Mouse (Mus musculus) hindbrain, embryonic 13.5 days (tissue): ENCODE measurements at regions not wholly inside any gene's neighbourhood (a gene's known extent, or its start where the extent isn't known, plus 50 kb on each side); places are given as distances from the start of the nearest gene placed in this dataset.

Source experiments
- ATAC-seq: fragments of 200-750 bp; cut with Nextera tagmentation; 2 replicates; pipeline ENCODE4 v1.8.0; 2017; ENCODE audit warnings: moderate TSS enrichment; ENCODE audit not compliant: low FRiP score
- H3K27ac ChIP-seq: fragments of 300-500 bp; sonication (generic); 2 replicates; pipeline ENCODE4 v1.5.1; 2015; ENCODE audit warnings: inconsistent platforms, mild to moderate bottlenecking, moderate library complexity
- H3K27me3 ChIP-seq: fragments of 300-500 bp; sonication (generic); 2 replicates; pipeline ENCODE4 v1.6.1; 2015; ENCODE audit warnings: mild to moderate bottlenecking, inconsistent platforms
- H3K36me3 ChIP-seq: fragments of 300-500 bp; sonication (generic); 2 replicates; pipeline ENCODE4 v1.6.1; 2015; ENCODE audit warnings: mild to moderate bottlenecking, inconsistent platforms
- H3K4me1 ChIP-seq: fragments of 300-500 bp; sonication (generic); replicated peaks from 2 replicates; pipeline ENCODE4 v1.6.1; 2015; ENCODE audit warnings: inconsistent platforms
- H3K4me2 ChIP-seq: fragments of 300-500 bp; sonication (generic); 2 replicates; pipeline ENCODE4 v1.6.1; 2015; ENCODE audit warnings: inconsistent platforms, mild to moderate bottlenecking, moderate library complexity
- H3K4me3 ChIP-seq: fragments of 300-500 bp; sonication (generic); 2 replicates; pipeline ENCODE4 v1.5.1; 2015; ENCODE audit warnings: mild to moderate bottlenecking, inconsistent platforms
- H3K9ac ChIP-seq: fragments of 300-500 bp; sonication (generic); 2 replicates; pipeline ENCODE4 v1.6.1; 2015; ENCODE audit warnings: mild to moderate bottlenecking, inconsistent platforms
- H3K9me3 ChIP-seq: fragments of 300-500 bp; sonication (generic); 2 replicates; pipeline ENCODE4 v1.6.1; 2016; ENCODE audit warnings: inconsistent platforms
- WGBS: fragments of 180-500 bp; shearing (Covaris S2); methylation state at CpG from one replicate; pipeline ENCODE4 v1.1.7; 2015; 5-methylcytosine and 5-hydroxymethylcytosine counted together

DNA sequence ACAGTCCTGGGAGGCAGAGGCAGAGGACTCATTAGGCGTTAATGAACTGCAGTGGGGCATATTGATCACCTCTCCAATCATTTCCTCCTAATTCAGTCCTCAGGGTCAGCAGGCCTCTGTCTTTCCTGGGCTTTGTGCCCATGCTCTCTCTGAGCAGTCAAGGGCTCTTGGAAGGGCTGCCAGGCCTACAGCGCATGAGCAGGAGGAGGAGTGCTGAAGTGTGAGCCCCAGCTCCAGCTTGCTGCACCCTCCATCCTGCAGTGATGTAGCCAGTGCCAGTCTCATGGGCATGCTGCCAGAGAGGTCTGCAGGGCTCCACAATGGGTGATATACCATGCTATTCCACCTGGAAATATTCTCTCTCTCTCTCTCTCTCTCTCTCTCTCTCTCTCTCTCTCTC is 89.6 kb upstream of the Pja1 start:
- 67% methylated on average over 2 of the region's 2 CpGs for WGBS

DNA sequence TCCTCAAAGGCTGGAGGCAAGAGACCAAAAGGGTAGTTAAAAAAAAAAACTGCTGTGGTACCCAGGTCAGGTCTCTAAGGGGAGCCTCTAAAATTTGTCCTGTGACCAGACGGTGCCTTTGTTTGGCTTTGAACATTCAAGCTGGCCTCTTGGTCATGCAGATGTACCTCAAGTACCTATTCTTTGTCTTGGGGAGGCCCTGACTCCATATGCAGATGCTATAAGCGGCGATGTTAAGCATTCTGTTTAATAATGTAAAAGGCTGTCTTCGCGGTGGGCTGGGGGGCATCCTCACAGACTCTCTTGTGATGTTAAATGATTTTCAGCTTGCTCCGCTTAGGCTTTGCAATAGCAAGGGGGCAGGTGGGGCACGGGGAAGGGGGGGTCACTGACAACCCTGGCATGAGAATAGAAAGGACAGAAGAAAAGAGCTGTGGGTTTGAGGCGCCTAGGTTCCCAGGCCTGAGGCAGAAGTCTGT is 85.8 kb upstream of the Pja1 start:
- H3K27ac ChIP-seq, result peak overlapping the region; percentile 48
- H3K9me3 ChIP-seq, result no peaks in the 10 kb centered on the region
- H3K4me1 ChIP-seq, result peaks cover 23% of the 10 kb centered on the region
- no peak overlapping the region for H3K9ac ChIP-seq
- peaks cover 67% of the 10 kb centered on the region for H3K27me3 ChIP-seq
- H3K4me3 ChIP-seq, result no peak overlapping the region
- no peaks in the 10 kb centered on the region for H3K36me3 ChIP-seq
- no peak for ATAC-seq
- H3K4me2 ChIP-seq, result no peak overlapping the region
- 15% methylated on average over 8 of the region's 8 CpGs for WGBS

More for the DNA sequence above, 89.6 kb upstream of the Pja1 start:
- no peak overlapping the region for H3K4me3 ChIP-seq
- no peaks in the 10 kb centered on the region for H3K36me3 ChIP-seq
- no peak overlapping the region for H3K9ac ChIP-seq
- H3K4me1 ChIP-seq, result peaks cover 26% of the 10 kb centered on the region
- no peak overlapping the region for H3K4me2 ChIP-seq
- no peak overlapping the region for H3K27ac ChIP-seq
- H3K9me3 ChIP-seq, result no peaks in the 10 kb centered on the region
- ATAC-seq, result no peak
- H3K27me3 ChIP-seq, result peaks cover 70% of the 10 kb centered on the region

DNA sequence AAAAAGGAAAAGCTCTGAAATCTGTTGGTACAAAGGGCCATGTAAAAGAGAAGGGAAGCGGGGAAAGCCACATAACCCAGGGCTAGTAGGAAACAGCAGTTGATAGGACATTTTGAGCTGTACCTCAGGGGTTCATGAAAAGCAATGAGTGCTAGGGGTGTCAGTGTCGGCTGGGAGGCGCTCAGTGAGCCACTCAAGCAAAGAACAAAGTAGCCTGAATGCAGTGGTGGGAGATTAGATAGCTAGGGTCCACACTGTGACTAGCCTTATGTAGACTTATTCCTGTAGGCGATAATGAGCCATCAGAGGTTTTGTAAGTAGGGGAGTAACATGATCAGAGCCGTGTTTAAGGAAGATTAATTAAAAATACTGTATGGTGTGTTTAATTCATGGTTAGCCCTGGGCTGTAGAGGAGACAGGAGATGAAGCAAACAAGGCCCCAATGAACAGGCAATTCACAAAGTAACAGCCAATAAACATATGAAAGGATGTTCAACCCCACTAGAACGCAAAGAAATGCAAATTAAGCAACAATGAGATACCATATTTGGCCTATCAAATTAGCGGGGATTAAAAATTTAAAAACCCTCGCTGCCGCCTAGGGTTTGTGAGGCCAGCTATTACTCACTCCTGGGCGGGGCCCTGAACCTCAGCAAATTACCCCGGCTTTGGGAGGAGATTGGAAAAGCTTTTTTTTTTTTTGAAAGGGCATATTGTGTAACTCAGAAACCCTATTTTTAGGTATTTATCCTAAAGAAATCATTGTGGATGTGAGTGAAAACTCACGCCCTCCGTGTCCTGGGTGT is 85.1 kb upstream of the Pja1 start:
- Histone ChIP-seq H3K9ac (no peak overlapping the region), H3K4me3 (no peak overlapping the region), H3K36me3 (no peaks in the 10 kb centered on the region), H3K4me1 (peaks cover 20% of the 10 kb centered on the region), H3K27me3 (peaks cover 75% of the 10 kb centered on the region), H3K27ac (no peak overlapping the region), H3K9me3 (no peaks in the 10 kb centered on the region), H3K4me2 (no peak overlapping the region)
- 35% methylated on average over 13 of the region's 13 CpGs for WGBS
- ATAC-seq, result no peak

DNA sequence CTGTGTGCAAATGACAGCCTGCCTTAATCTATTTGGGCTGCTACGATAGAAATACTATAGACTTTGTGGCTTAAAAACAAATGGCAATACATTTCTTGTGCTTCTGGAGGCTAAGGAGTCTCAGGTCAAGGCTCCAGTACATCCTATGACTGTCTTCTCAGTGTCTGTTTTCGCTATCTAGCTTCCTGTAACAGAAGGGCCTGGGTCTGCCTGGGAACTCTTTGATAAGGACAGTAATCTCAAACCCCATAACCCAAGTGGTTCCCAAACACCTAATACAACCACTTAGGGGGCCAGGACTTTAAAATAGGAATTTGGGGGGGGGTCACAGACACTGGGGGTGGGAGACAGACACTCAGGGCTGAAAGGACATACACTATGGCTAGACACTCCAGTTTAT is 81.7 kb upstream of the Pja1 start:
- ATAC-seq, result no peak
- H3K36me3 ChIP-seq, result no peaks in the 10 kb centered on the region
- no peak overlapping the region for H3K4me2 ChIP-seq
- peaks cover 77% of the 10 kb centered on the region for H3K27me3 ChIP-seq
- H3K27ac ChIP-seq, result no peak overlapping the region
- no peak overlapping the region for H3K9ac ChIP-seq
- 85% methylated on average over 2 of the region's 2 CpGs for WGBS
- H3K4me3 ChIP-seq, result no peak overlapping the region
- H3K9me3 ChIP-seq, result no peaks in the 10 kb centered on the region
- peaks cover 37% of the 10 kb centered on the region for H3K4me1 ChIP-seq

DNA sequence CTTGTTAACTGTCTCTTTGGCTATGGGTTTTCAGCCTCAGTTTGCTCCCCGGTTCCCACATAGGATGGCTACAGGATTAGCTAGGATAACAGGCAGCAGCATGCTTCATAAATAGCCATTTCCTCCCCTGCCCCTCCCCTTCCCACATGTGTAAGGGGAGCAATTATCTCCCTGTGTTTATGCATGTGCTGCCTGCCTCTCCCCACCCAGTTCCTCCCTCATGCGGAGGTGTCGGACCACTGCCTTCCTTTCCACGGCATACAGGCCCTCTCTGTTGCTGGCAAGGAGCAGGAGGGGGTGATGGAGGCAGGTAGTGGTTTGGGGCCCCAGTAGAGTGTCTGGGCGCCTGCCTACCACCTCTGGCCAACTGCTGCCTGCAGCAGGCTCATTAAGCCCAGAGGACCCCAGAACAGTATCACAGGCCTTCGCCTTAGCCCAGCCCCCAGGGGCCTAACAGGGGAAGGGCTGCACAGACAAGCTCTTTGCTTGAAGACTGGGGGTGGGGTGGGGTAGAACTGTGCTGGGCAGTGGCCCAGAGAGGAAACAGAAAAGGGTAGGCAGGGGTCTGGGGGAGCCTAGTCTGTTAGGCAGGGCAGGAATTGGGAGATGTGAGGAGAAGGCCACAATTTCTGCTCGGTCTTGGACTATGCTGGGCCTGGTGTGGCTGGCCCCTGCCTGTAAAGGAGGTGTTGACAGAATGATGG is 79.1 kb upstream of the Pja1 start:
- Histone ChIP-seq H3K36me3 (no peaks in the 10 kb centered on the region), H3K4me1 (peaks cover 20% of the 10 kb centered on the region), H3K9ac (no peak overlapping the region), H3K27ac (no peak overlapping the region), H3K27me3 (peaks cover 75% of the 10 kb centered on the region), H3K4me2 (no peak overlapping the region), H3K4me3 (no peak overlapping the region), H3K9me3 (no peaks in the 10 kb centered on the region)
- 36% methylated on average over 7 of the region's 7 CpGs for WGBS
- 0 out of 2 replicates have a peak, but pooled peaks have one; percentile 43 for ATAC-seq

DNA sequence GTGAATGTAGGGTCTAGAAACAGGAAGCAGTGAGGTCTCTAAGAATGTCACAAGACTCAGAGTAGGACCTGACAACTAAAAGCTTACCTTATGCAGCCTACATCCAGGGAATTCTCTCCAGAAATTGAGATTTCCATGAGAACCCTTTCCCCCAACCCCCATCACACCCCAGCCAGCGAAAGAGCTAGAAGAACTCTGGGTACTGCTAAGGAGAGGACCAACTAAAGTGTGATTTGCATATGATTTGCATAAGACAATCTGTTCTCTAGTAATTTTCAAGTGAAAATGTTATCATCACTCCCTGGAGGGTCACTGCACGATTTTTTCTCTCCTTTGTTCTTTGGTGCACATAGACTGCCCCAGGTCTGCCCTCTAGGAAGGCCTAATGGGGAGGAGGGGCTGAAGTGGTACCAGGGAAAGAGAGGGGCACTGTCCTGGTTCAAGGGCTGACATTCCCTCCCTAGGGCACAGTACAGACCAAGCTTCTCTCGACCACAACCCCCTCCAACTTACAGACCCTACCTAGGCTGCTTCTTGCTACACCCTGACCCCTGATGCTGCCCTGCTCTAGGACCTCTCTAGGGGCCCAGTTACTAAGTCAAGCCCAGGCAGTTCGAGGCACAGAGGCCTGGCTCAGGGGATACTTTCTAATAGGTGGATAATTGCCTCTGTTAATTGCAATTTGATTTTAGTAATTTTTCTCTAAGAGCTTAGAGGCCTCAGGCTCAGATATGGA is 77.4 kb upstream of the Pja1 start:
- Histone ChIP-seq H3K4me3 (no peak overlapping the region), H3K27ac (no peak overlapping the region; the same call in 1 of the 2 replicates), H3K27me3 (peaks cover 62% of the 10 kb centered on the region), H3K4me2 (no peak overlapping the region), H3K4me1 (peaks cover 17% of the 10 kb centered on the region), H3K36me3 (no peaks in the 10 kb centered on the region), H3K9ac (no peak overlapping the region), H3K9me3 (no peaks in the 10 kb centered on the region)
- 37% methylated on average over 4 of the region's 4 CpGs for WGBS
- peak; percentile 56; the same call in 1 of the 2 replicates for ATAC-seq

DNA sequence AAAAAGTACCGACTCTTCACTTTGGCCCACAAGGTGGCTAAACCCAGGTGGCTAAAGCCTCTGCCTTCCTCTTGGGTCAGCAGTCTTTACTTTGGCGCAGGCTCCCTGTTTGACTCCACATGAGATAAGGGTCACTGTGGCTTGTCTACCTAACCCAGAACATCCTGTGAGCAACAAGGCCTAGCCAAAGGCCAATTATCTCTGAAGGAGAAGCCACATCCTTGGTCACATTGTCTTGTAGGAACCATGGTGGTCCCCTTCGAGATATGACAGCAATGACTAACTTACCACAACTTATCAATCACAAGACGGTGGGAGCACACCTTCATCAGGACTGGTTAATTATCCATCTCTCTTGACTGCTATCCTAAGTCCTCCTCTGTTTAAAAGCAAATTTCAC is 73.3 kb upstream of the Pja1 start:
- Histone ChIP-seq H3K36me3 (no peaks in the 10 kb centered on the region), H3K27me3 (peaks cover 54% of the 10 kb centered on the region), H3K4me2 (no peak overlapping the region), H3K27ac (no peak overlapping the region), H3K9ac (no peak overlapping the region), H3K4me1 (peaks cover 13% of the 10 kb centered on the region), H3K9me3 (no peaks in the 10 kb centered on the region), H3K4me3 (no peak overlapping the region)
- ATAC-seq, result no peak
- WGBS, result 87% methylated on average over 4 of the region's 4 CpGs

DNA sequence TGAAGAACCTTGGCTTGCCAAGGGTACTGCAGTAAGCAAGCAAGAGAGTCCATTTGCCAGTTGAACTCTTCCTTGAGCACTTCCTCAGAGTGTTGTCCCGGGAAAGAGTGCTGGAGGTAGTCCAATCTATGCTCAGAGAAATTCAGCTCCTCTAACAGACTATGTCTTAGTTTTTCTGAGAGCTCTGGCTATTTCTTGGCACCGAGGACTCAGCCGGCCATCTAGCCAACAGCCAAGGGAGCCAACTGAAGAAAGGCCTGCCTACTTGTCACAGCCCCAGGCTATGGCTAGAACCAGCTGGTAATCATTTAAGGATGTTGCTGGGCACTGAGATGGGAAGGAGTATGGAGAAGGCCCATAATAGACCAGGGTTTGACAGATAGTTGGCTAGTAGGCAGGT is 70.8 kb upstream of the Pja1 start:
- Histone ChIP-seq H3K27me3 (peaks cover 53% of the 10 kb centered on the region), H3K4me1 (peaks cover 11% of the 10 kb centered on the region), H3K27ac (no peak overlapping the region), H3K9ac (no peak overlapping the region), H3K4me3 (no peak overlapping the region), H3K4me2 (no peak overlapping the region), H3K36me3 (no peaks in the 10 kb centered on the region), H3K9me3 (no peaks in the 10 kb centered on the region)
- ATAC-seq, result no peak
- 95% methylated on average over 3 of the region's 3 CpGs for WGBS

DNA sequence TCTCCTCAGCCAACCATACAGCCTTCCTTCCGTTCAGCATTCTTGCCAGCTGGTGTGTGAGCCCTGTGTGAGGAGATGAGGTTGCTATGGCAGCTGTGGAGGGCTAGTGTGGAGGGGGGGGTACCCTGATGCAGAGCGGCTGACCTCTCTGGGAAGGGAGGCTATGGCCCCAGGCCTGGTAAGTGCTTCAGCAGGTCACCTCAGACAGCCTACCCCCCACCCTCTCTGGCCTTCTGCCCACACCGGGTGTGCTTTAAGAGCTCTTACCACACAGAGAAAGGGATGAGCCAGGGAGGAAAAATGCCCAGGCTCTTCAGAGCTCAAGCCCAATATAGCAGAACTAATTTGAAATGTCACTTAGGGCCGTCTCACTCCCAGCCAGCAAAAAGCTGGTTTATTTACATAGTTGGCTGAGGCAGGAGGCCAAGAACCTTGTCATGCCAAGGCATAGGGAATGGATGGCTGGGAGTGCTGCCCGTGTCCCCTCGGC is 69.1 kb upstream of the Pja1 start:
- peaks cover 53% of the 10 kb centered on the region; the same call in 1 of the 2 replicates for H3K27me3 ChIP-seq
- no peak overlapping the region for H3K9ac ChIP-seq
- peak overlapping the region; percentile 62 for H3K27ac ChIP-seq
- WGBS, result 48% methylated on average over 5 of the region's 6 CpGs
- no peak overlapping the region for H3K4me3 ChIP-seq
- no peak overlapping the region for H3K4me2 ChIP-seq
- no peaks in the 10 kb centered on the region for H3K36me3 ChIP-seq
- H3K9me3 ChIP-seq, result no peaks in the 10 kb centered on the region
- ATAC-seq, result peak; percentile 93
- peaks cover 11% of the 10 kb centered on the region for H3K4me1 ChIP-seq

DNA sequence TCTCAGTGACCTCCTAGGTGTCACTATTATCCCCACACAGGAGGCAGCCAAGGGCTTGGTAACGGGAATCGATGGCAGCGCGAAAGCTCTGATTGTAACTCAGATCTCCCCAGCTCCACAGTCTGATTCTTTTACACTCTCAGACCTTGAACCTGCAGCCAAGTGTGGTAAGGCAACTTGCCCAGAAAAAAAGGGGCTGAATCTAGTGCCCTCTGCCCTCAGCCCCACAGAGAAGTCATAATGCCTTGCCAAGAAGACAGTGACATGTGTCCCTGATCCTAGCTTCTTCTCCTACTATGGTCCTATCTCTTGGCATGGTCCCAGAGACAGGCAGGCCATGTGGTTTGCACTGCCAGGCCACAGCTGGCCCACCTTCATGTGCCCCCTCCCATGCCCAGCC is 68.6 kb upstream of the Pja1 start:
- Histone ChIP-seq H3K4me3 (no peak overlapping the region), H3K9ac (no peak overlapping the region), H3K4me2 (no peak overlapping the region), H3K27me3 (peaks cover 57% of the 10 kb centered on the region), H3K4me1 (peaks cover 11% of the 10 kb centered on the region), H3K9me3 (no peaks in the 10 kb centered on the region), H3K27ac (peak overlapping the region; percentile 62), H3K36me3 (no peaks in the 10 kb centered on the region)
- ATAC-seq, result no peak
- 79% methylated on average over 4 of the region's 4 CpGs for WGBS

DNA sequence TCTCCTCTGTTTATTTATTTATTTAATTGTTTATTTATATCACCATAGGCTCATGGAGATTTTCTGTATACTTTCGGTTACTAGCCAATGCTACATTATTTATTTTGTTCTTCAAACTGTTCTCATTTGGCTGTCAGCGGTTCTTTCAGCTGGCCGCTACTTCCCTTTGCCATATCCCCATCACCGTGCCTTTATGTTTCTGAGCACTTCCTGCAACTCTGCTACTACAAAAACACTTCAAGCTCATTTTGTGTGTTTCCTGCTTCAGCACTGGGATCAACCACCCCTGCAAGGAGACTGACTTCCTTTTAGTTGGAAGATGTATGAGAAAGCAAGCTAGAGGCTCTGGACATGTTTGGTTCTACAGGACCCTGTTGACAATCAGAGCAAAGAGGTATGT is 66.7 kb upstream of the Pja1 start:
- peaks cover 74% of the 10 kb centered on the region for H3K27me3 ChIP-seq

DNA sequence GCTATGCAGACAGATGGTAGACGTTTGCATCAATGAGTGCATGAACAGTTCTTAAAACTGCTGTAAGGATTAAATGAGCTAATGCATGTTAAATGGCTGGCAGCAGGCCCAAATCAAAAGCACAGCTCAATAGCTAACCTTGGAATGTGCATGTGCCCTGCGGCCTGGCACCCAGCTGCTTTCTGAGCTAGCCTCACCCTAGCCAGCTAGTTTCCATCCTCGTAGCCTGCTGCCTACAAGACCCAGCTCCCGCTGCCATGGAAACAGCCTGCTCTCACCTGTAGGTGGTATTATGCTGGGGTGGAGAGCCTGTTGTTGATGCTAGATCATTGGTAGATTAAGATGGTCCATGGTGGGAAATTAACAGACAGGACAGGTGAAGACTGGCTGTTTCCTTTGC is 63.8 kb upstream of the Pja1 start:
- peaks cover 70% of the 10 kb centered on the region for H3K27me3 ChIP-seq
- 67% methylated on average over 4 of the region's 4 CpGs for WGBS
- no peak for ATAC-seq

More for the DNA sequence above, 66.7 kb upstream of the Pja1 start:
- Histone ChIP-seq H3K27ac (no peak overlapping the region), H3K4me1 (peaks cover 11% of the 10 kb centered on the region), H3K4me2 (no peak overlapping the region), H3K9ac (no peak overlapping the region), H3K36me3 (no peaks in the 10 kb centered on the region), H3K4me3 (no peak overlapping the region), H3K9me3 (no peaks in the 10 kb centered on the region)
- 90% methylated on average over 4 of the region's 4 CpGs for WGBS
- ATAC-seq, result no peak

More for the DNA sequence above, 63.8 kb upstream of the Pja1 start:
- H3K9me3 ChIP-seq, result no peaks in the 10 kb centered on the region
- peaks cover 6% of the 10 kb centered on the region for H3K4me1 ChIP-seq
- no peak overlapping the region for H3K4me3 ChIP-seq
- no peak overlapping the region for H3K4me2 ChIP-seq
- H3K36me3 ChIP-seq, result no peaks in the 10 kb centered on the region
- no peak overlapping the region; the same call in 1 of the 2 replicates for H3K27ac ChIP-seq
- no peak overlapping the region for H3K9ac ChIP-seq
